Mouse (Mus musculus): Measurements from ENCODE around the gene Atp6v1g2.

DNA sequence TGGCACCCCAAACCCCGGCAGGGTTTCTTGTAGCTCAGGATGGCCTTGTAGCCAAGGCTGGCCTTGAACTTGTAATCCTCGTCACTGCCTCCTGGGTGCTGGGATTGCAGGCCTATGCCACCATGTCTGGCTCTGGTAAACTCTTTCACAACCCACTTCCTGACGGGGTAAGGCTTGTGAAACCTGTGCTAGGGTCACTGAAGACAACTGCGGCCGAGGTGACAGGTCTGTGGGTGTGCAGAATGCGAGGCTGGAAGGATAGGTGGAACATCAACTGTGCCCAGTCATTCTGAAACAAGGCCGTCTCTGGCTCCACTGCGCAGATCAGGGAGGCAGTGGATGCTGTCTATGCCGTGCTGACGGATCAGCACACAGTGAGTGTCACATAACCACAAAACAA, 2.4 kb upstream of the Atp6v1g2 start:
- TF ChIP-seq CTCF (conservative IDR thresholded peaks at IDR 0.05; ENCODE audit: insufficient read depth, insufficient read length, low read depth, low read length): no peak
- no peak for TF ChIP-seq POLR2A (IDR thresholded peaks at IDR 0.05; ENCODE audit: low read depth, low read length)

All from kidney, adult 2 months (tissue).